Mouse (Mus musculus): ENCODE measurements at regions not wholly inside any gene's neighbourhood (a gene's known extent, or its start where the extent isn't known, plus 50 kb on each side); places are given as distances from the start of the nearest gene placed in this dataset.

- H3K9ac ChIP-seq (replicated peaks; ENCODE audit: low read depth, low read length) = no peak overlapping the region
- no peaks in the 10 kb centered on the region for H3K27me3 ChIP-seq (ENCODE audit: control insufficient read depth, insufficient read depth, low read length)
- DNase-seq (ENCODE audit: low spot score) (no peak), ATAC-seq (ENCODE audit: insufficient read depth, low read depth) (no peak)
- H3K9me3 ChIP-seq (replicated peaks; ENCODE audit: control insufficient read depth, low read length) = no peaks in the 10 kb centered on the region
- H3K4me2 ChIP-seq (ENCODE audit: low read depth, low read length) = no peak overlapping the region
- no peak overlapping the region for H3K4me3 ChIP-seq (ENCODE audit: low read depth, low read length)
- H3K27ac ChIP-seq (ENCODE audit: low read depth) = no peak overlapping the region
- WGBS = 54% methylated on average over 4 of the region's 4 CpGs
- H3K36me3 ChIP-seq (replicated peaks; ENCODE audit: control insufficient read depth, insufficient read depth, low read length) = no peaks in the 10 kb centered on the region
- no peaks in the 10 kb centered on the region for H3K4me1 ChIP-seq (ENCODE audit: control insufficient read depth, insufficient read depth)
- TF ChIP-seq EP300 (IDR thresholded peaks at IDR 0.05; ENCODE audit: low read depth) (no peak), CTCF (IDR thresholded peaks at IDR 0.05; ENCODE audit: low read depth) (no peak)
These were observed 102.8 kb upstream of the Otud7a start for GRCm38 (mm10) chr7:63341716-63342115.

- TF ChIP-seq CTCF (IDR thresholded peaks at IDR 0.05; ENCODE audit: low read depth) (peak; percentile 40), EP300 (IDR thresholded peaks at IDR 0.05; ENCODE audit: low read depth) (no peak)
- H3K27ac ChIP-seq (ENCODE audit: low read depth) = no peak overlapping the region
- no peak overlapping the region for H3K9ac ChIP-seq (replicated peaks; ENCODE audit: low read depth, low read length)
- 29% methylated on average over 11 of the region's 11 CpGs for WGBS
- no peak overlapping the region for H3K4me3 ChIP-seq (ENCODE audit: low read depth, low read length)
- H3K36me3 ChIP-seq (replicated peaks; ENCODE audit: control insufficient read depth, insufficient read depth, low read length) = no peaks in the 10 kb centered on the region
- H3K4me1 ChIP-seq (ENCODE audit: control insufficient read depth, insufficient read depth) = no peaks in the 10 kb centered on the region
- H3K27me3 ChIP-seq (ENCODE audit: control insufficient read depth, insufficient read depth, low read length) = no peaks in the 10 kb centered on the region
- H3K4me2 ChIP-seq (ENCODE audit: low read depth, low read length) = no peak overlapping the region
- DNase-seq (ENCODE audit: low spot score) (no peak), ATAC-seq (ENCODE audit: insufficient read depth, low read depth) (no peak)
- H3K9me3 ChIP-seq (replicated peaks; ENCODE audit: control insufficient read depth, low read length) = no peaks in the 10 kb centered on the region
These were observed 98.7 kb upstream of the Otud7a start for GRCm38 (mm10) chr7:63345671-63346392.

GRCm38 (mm10) chr7:63346393-63346730 lies 98.2 kb upstream of the Otud7a start:
- no peak for ATAC-seq (ENCODE audit: insufficient read depth, low read depth)
- WGBS = 66% methylated on average over 2 of the region's 2 CpGs
- no peak overlapping the region for H3K27ac ChIP-seq (ENCODE audit: low read depth)
- H3K27me3 ChIP-seq (ENCODE audit: control insufficient read depth, insufficient read depth, low read length) = no peaks in the 10 kb centered on the region
- H3K9me3 ChIP-seq (replicated peaks; ENCODE audit: control insufficient read depth, low read length) = no peaks in the 10 kb centered on the region
- no peaks in the 10 kb centered on the region for H3K4me1 ChIP-seq (ENCODE audit: control insufficient read depth, insufficient read depth)
- H3K36me3 ChIP-seq (replicated peaks; ENCODE audit: control insufficient read depth, insufficient read depth, low read length) = no peaks in the 10 kb centered on the region
- H3K9ac ChIP-seq (replicated peaks; ENCODE audit: low read depth, low read length) = no peak overlapping the region
- TF ChIP-seq CTCF (IDR thresholded peaks at IDR 0.05; ENCODE audit: low read depth) = no peak
- TF ChIP-seq EP300 (IDR thresholded peaks at IDR 0.05; ENCODE audit: low read depth) = no peak
- no peak for DNase-seq (ENCODE audit: low spot score)
- H3K4me3 ChIP-seq (ENCODE audit: low read depth, low read length) = no peak overlapping the region
- no peak overlapping the region for H3K4me2 ChIP-seq (ENCODE audit: low read depth, low read length)

Measured in heart, postnatal 0 days (tissue).